Mouse (Mus musculus) erythroblast, adult 5-6 weeks (primary cell): ENCODE data around the gene Spryd3. TPM values are rescaled to one million over a fixed set of nuclear protein-coding genes. Genes with fewer than 3 reads are reported as not detected.
"Not testable (repeated sequence)": the region's sequence is repeated elsewhere in the genome, so short reads cannot be mapped to it uniquely, and the experiment has no call there.

Experiments used
- ATAC-seq: replicated peaks from 2 replicates; pipeline ENCODE4 v1.8.0; 2016; ENCODE audit warnings: moderate number of reproducible peaks, mild to moderate bottlenecking, moderate TSS enrichment, inconsistent platforms; ENCODE audit not compliant: poor library complexity, low FRiP score, severe bottlenecking
- total RNA-seq, 2 experiments: library from RNA; stranded (forward) in 1 of 2; stranded (reverse) in 1 of 2; fragments of 150-400 nt in 1 of 2; fragments of 200-764, 138-1000 nt in 1 of 2; gene quantifications; 2 replicates each; pipeline versions ENCODE4 v1.2.3 to v1.2.4; 2015 to 2017; ENCODE audit warnings: low replicate concordance in 2 of 2

Spryd3 gene
- total RNA-seq, 2 experiments from 2014 or later = 2.1 TPM; not detected in 1

DNA sequence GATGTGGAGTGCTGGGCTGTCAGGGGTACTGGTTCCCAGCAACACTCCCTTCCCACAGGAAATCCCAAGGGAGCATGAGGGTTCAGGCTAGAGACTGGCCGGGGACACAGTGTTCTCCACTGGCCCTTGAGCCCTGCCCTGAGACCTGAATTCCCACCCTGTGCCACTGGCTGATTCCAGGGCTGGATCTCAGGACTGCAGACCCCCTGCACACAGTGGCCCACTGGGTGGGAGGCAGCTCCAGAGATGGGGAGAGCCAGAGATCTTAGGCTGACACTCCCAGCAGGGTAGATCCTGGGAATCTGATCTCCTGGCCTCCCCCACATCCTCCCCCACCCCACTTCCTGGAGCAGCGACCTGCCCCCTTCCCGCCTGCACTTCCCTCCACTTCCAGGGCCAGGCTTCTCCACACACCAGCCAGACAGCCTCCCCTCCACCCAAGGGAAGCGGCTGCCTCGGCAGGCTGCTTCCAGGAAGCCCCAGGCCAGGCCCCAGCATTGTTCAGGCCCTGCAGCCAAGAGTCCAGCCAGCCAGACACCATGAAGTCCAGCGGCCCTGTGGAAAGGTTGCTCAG, 33.4 kb downstream of the Spryd3 start:
- no peak for ATAC-seq

DNA sequence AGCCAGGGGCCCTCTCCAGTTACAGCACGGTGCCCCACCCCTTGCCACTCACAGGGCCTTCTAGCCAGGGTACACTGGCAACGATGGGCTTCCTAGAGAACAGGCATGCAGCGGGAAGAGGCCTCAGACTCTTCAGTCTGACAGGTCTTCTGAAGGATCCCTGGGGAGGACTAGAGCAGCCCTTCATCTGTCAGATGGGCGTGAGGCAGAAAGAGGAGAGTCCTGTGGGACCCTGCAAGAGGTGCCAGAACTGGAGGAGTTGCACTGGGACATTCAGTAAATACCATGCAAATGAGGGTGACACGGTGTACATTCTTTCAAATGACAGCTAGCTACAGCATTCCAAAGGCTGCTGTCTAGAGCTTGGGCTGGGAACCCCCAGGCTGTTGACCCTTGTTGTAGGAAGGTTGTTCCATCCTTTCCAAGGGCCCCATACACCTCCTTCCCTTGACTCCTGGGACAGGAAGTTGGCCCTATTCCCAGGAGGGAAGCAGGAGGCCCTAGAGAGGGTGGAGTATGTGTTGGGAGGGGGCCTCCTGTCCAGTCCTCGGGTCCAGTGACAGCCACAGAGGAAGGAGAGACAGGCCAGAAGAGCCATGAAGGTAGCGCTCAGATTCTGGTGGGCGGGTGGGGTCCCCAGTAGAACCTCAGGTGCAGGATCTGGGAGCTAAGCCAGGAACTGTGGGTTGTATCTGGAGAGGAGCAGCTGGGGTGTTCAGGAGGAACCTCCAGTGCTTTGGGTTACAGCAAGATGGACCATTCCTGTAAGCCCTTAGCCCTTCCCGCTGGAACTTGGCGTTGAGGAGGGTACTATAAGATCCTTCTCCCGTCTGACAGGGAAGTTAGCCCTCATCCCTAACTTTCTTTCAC, 34.1 kb downstream of the Spryd3 start:
- no peak for ATAC-seq

- no peak for ATAC-seq
Observed at GRCm38 (mm10) chr15:102100996-102101671, 34.9 kb downstream of the Spryd3 start.

GRCm38 (mm10) chr15:102100161-102100981, 35.7 kb downstream of the Spryd3 start, which contains the start of gene Tns2:
TSS of gene Tns2 (plus strand) at chr15:102100413.
- ATAC-seq = peak; percentile 31; the same call in 1 of the 2 replicates

DNA sequence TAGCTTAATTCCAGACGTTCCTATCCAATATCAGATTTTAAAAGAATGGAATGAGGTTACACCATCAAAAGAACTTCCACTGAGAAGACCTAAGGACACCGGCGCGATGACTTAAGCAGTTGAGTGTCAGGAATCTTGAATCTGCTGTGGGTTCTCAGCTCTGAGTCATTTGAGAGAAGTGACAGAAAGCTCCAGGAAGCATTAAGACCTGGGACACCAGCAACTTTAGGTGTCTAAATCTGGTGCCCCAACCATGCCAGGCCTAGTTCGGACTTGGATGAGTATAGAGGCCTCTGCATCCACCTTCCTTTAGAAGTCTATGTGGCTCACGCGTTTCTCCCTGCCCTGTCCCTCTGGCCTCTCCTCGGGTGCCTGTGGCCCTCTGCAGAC, 36.3 kb downstream of the Spryd3 start:
- no peak for ATAC-seq

- ATAC-seq = no peak
Observed at GRCm38 (mm10) chr15:102099260-102099659, 36.8 kb downstream of the Spryd3 start.

DNA sequence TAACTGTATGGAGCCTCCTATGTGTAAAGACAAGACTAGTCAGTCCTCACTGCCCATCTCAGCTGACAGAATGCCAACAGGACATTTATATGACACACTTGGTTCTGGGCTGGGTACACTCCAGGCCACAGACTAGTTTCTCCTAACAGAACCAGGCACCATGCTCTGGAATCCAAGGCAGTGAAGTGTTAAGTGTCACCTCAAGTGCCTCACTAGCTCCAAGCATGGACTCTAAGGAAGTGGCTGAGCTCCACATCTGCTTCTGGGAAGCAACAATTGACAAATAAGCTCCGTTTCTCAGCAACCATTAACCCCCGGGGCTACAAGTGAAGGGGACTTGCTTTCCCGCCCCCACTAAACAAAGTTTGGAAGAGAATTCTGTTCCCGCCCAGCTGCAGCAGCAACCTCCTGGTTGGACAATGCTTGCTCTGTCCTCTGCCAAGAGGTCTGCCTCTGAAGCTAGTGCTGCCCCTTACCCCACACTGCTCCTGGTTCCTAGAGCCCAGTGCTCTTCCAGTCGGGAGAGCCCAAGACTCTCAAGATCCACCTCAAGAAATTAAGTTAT, 38.0 kb downstream of the Spryd3 start:
- ATAC-seq = no peak

DNA sequence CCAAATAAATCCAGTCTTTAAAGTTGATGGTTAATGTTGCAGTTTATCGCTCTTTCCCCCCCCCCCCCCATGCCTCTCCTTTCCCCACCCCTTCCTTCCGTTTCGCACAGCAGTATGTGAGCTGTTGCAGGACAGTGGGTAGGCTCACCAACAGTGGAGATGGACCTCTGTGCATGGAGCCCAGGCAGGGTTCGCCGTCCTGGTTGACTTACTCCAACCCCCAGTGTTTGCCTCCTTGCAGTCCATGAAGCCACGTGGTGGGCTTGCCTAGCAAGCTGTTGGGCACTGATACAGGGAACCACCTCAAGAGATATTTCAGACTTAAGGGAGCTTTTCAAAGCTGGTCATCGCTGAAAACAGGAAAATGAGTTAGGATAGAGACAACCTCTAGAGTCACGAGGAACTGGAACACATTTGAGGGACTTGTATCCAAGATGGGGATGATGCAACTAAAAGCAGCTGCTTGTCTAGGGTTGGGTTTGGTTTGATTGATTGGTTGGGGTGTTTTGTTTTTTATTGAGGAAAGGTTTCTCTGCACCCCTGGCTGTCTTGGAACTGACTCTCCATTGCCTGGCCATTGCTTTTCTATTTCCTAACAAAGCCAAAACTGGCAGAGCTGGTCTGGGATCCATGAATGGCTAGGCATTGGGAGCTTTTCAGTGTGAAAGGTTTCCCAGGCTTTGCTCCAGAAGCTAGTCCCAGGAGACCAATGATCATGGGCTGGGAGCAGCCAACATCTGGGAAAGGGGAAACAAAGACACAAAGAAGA, 38.7 kb downstream of the Spryd3 start:
- ATAC-seq = no peak

- no peak for ATAC-seq
Observed at GRCm38 (mm10) chr15:102094988-102095387, 41.0 kb downstream of the Spryd3 start.

- no peak for ATAC-seq
Observed at GRCm38 (mm10) chr15:102094157-102094556, 41.9 kb downstream of the Spryd3 start.

DNA sequence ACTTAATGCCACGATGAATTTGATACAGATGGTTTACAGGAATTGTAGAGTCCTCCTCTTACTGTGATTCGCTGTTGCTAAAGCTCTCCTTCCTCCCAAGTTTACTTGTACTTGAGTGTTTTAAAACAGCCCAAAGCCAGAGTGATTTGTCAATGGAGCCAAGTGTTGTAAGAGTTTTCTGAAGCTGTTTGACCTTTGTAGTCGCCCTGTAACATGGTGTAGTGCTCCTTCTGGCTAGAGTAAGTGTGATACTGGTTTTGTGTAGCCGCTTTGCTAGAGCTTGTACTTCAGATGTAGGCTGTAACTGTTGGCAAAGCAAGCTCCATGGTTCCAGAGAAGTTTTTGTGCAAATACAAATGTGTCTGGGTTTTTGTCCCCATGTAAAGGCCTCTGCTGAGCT, 43.8 kb downstream of the Spryd3 start:
- ATAC-seq = no peak

DNA sequence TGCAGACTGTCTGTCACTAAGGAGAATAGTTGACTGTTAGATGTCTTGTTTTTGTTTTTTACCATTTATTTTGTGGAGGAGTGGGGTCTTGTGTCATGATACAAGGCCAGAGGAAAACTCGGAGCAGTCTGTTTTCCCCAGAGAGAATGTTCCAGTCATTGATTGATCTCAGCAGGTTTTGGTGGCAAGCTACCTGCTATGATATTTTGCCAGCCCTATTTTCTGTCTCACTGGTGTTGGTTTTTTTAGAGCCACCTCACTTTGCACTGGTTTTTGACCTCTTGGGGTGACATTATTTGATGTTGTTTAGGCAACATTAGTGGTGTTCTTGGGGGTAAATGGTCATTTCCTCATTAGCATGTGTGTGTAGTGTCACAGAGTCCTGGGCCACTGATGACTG, 44.3 kb downstream of the Spryd3 start:
- ATAC-seq = no peak

DNA sequence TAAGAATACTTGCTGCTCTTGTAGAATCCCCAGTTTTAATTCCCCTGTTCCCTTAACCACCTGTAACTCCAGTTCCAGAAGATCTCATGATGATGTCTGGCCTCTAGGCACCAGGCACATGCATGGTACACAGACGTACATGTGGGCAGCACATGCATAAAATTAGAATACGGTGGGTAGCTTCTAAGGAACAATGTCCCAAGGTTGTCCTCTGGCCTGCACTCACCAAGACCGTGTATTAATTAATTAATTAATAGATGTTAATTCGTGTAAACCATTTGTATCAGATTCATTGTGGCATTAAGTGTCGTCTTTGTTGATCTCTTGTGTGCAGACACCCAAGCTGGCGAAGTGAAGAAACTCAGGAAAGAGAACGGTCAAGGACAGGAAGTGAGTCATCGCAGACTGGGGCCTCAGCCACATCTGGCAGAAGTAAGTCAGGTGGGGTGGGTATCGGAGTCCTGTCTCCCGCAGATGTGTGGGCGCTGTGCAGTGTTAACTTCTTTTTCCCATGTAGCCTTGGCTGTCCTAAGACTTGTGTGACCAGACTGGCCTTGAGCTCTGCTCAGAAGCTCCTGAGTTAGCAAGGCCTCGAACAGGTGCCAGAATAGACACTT, 44.9 kb downstream of the Spryd3 start:
- no peak for ATAC-seq

GRCm38 (mm10) chr15:102089914-102090585, 46.0 kb downstream of the Spryd3 start:
- ATAC-seq = no peak

GRCm38 (mm10) chr15:102083028-102083427, 53.0 kb downstream of the Spryd3 start:
- no peak for ATAC-seq

DNA sequence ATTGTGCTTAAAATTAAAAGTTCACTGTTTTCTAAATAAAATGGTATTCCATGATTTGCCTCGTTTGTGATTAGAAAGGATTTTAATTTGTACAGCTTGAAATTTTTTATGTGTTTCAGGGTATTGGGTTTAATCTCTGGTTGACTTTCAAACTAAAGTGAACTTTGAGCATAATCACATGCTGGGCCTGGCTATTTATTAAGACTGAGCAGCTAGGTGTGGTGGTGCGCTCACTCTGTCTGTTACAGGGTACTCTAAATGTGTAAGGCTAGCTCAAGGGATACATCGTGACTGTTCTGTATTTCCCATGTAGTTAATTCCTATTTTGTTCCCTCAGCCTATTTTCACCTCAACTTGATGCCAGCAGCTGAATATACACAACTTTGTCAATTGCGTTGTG, 53.9 kb downstream of the Spryd3 start:
- ATAC-seq = no peak

DNA sequence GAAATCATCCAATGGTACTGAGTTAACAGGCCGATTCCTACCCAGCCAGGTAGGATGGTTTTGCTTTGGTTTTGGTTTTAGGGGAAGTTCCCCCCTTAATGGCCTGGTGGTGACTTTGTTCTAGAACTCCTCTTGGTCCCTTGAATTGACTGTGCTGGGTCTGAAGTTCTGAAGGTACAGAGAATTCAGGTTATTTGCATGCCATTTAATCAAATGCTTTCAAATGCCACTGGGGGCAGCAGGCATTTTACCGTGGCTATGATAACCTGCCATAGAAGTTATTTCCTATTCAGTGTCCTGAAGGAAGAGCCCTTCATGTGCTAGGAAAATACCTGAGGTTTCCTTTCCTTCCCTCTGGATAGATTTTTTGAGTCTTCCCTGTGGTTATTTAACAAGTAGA, 55.6 kb downstream of the Spryd3 start:
- no peak for ATAC-seq

- ATAC-seq = not testable (repeated sequence)
Observed at GRCm38 (mm10) chr15:102079924-102080323, 56.1 kb downstream of the Spryd3 start.
